Mouse (Mus musculus): ENCODE results near the gene Jagn1. TPM values are rescaled to one million over a fixed set of nuclear protein-coding genes. Genes with fewer than 3 reads are reported as not detected.

Jagn1 gene
- total RNA-seq, 2 experiments from 2014 or later = 23.2 to 53.5 TPM

- ATAC-seq (replicated peaks; ENCODE audit: poor library complexity, severe bottlenecking) = no peak
Measured at GRCm38 (mm10) chr6:113471297-113471936, 29.0 kb downstream of the Jagn1 start, which contains the start of gene Il17rc. TSS of gene Il17rc (plus strand) at chr6:113471427.

GRCm38 (mm10) chr6:113472061-113472460 is 29.7 kb downstream of the Jagn1 start:
- no peak for ATAC-seq (replicated peaks; ENCODE audit: poor library complexity, severe bottlenecking)

- no peak for ATAC-seq (replicated peaks; ENCODE audit: poor library complexity, severe bottlenecking)
Measured at GRCm38 (mm10) chr6:113473246-113473645, 30.9 kb downstream of the Jagn1 start.

GRCm38 (mm10) chr6:113473715-113474114 is 31.3 kb downstream of the Jagn1 start:
- no peak for ATAC-seq (replicated peaks; ENCODE audit: poor library complexity, severe bottlenecking)

- no peak for ATAC-seq (replicated peaks; ENCODE audit: poor library complexity, severe bottlenecking)
Measured at GRCm38 (mm10) chr6:113477353-113477752, 35.0 kb downstream of the Jagn1 start.

GRCm38 (mm10) chr6:113478906-113479305 is 36.5 kb downstream of the Jagn1 start:
- no peak for ATAC-seq (replicated peaks; ENCODE audit: poor library complexity, severe bottlenecking)

- ATAC-seq (replicated peaks; ENCODE audit: poor library complexity, severe bottlenecking) = no peak
Measured at GRCm38 (mm10) chr6:113480555-113481373, 38.4 kb downstream of the Jagn1 start.

- peak; percentile 67 for ATAC-seq (replicated peaks; ENCODE audit: poor library complexity, severe bottlenecking)
Measured at GRCm38 (mm10) chr6:113482477-113483099, 40.2 kb downstream of the Jagn1 start.

- peak; percentile 85 for ATAC-seq (replicated peaks; ENCODE audit: poor library complexity, severe bottlenecking)
Measured at GRCm38 (mm10) chr6:113483100-113483615, 40.8 kb downstream of the Jagn1 start, which contains the start of gene Creld1. TSS of gene Creld1 (plus strand) at chr6:113483297.

GRCm38 (mm10) chr6:113483729-113484128 is 41.4 kb downstream of the Jagn1 start:
- ATAC-seq (replicated peaks; ENCODE audit: poor library complexity, severe bottlenecking) = 0 out of 2 replicates have a peak, but pooled peaks have one; percentile 10

- peak; percentile 24 for ATAC-seq (replicated peaks; ENCODE audit: poor library complexity, severe bottlenecking)
Measured at GRCm38 (mm10) chr6:113487125-113487576, 44.8 kb downstream of the Jagn1 start.

GRCm38 (mm10) chr6:113489410-113489809 is 47.0 kb downstream of the Jagn1 start:
- ATAC-seq (replicated peaks; ENCODE audit: poor library complexity, severe bottlenecking) = no peak

GRCm38 (mm10) chr6:113492101-113492864 is 49.9 kb downstream of the Jagn1 start:
- no peak for ATAC-seq (replicated peaks; ENCODE audit: poor library complexity, severe bottlenecking)

GRCm38 (mm10) chr6:113494258-113494788 is 52.0 kb downstream of the Jagn1 start:
- ATAC-seq (replicated peaks; ENCODE audit: poor library complexity, severe bottlenecking) = peak; percentile 81

- ATAC-seq (replicated peaks; ENCODE audit: poor library complexity, severe bottlenecking) = no peak
Measured at GRCm38 (mm10) chr6:113495071-113495675, 52.8 kb downstream of the Jagn1 start.
